Mouse (Mus musculus): ENCODE results near the gene Aff3.

Gene Aff3

GRCm38 (mm10) chr1:38249561-38249960, 415.2 kb downstream of the Aff3 start:
- in situ Hi-C loops (cut with MboI; ENCODE audit: low sequenced_read_pairs) = no loop called here

- in situ Hi-C loops (cut with MboI; ENCODE audit: low sequenced_read_pairs) = no loop called here
Measured at GRCm38 (mm10) chr1:38248027-38248426, 416.7 kb downstream of the Aff3 start.

DNA sequence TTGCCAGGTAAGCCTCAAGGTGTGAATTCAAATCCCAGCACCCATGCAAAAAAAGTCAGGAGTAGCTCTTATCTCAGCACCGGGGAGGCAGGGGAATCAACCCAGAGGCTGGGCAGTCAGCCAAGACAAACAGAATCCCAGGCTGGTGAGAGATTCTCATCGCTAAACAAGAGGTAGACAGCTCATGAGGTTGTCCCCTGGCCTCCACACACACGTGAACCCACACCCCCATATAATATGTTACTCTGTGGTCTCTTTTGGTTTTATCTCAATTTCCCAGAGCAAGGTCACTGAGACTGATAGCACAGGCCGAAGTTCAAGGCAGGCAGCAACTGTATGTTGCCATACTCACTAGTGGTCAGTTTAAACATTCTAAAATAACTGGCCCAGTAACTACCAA, 422.2 kb downstream of the Aff3 start:
- in situ Hi-C loops (cut with MboI; ENCODE audit: low sequenced_read_pairs) = no loop called here

DNA sequence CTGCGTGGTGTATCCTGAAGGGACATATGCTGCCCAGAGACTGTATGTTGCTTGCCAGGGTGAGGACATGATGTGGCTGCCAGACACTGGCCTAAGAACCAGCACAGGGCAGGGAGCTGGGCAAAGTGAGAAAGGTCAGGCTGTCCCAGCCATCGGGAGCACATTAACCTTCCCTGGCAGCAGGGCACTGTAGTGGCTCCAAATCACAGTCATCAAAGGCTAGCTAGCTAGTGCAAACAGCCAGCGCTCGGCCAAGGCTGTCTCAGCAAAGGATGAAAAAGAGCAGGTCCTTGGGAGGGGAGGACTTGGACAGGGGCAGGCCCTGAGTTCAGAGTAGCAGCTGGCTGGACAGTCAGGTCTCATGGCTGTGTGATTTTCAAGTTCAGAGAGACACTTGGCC, 423.0 kb downstream of the Aff3 start:
- in situ Hi-C loops (cut with MboI; ENCODE audit: low sequenced_read_pairs) = no loop called here

GRCm38 (mm10) chr1:38241221-38241666, 423.5 kb downstream of the Aff3 start:
- in situ Hi-C loops (cut with MboI; ENCODE audit: low sequenced_read_pairs) = no loop called here

- in situ Hi-C loops (cut with MboI; ENCODE audit: low sequenced_read_pairs) = no loop called here
Measured at GRCm38 (mm10) chr1:38240438-38241220, 424.1 kb downstream of the Aff3 start.

DNA sequence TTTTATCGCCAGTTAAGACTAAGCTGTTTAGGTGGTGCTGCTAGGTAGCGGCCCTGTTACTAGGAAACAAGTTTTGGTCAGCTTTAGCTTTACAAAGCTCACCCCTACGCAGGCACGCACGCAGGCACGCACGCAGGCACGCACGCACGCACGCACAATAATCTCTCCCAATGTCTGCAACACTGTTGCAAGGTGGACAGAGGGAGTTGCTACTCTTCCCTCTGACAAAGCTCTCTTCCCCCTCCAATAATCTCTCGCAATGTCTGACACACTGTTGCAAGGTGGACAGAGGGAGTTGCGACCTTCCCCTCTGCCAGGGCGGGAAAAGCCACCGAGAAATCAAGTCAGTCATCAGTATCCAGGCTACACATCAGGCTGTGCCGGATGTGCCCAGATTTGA, 425.2 kb downstream of the Aff3 start:
- in situ Hi-C loops (cut with MboI; ENCODE audit: low sequenced_read_pairs) = no loop called here

DNA sequence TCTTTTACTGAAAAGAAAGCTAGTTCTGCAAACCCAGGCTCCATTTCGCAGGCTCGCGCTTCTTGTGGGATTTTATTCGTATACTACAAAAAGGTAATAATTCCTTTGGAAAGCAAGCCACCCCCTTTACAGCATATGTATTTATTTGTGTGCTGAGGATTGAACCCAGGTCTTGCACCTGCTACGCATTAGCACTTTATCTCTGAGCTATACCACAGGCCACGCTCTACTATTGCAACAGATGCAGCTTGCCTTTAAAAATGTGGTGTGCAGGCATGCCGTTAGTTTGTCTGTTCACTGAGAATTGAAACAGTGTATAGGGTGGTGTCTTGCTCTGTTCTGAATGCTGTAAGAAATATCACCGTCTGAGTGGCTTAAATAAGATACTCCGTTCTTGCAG, 426.9 kb downstream of the Aff3 start:
- in situ Hi-C loops (cut with MboI; ENCODE audit: low sequenced_read_pairs) = no loop called here

DNA sequence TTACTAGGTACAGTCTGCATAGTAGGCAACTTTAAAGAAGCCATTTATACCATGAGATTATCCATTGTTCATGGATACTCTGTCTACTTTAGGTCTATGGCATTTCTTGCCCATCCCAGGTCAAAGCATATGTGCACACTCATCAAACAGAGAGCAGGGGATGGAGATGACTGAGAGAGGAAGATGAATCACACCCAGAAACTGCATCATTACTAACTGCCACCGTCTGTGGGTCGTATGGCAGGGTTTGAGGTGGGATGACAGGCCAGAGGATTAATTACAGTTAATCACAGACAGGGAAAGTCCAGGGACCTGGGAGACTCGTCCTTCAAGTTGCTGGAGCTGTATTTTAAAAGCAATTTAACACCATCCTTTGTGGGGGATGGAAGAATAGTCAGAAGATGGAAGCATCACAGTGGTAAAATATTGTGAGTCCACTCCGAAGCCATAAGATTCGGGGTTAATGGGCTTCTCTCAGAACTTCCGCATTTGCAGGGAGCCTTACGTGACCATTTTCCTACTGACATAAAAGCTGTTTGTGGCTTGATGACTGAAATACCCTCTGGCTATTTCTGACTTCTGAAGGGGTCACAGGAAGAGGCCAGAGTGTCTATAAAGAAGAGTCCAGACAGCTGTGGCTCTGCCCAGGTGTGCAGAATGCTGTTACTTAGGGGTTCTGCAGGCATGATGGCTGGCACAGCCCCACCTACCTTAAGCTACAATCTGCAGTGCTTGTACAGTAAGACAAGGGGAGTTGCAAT, 427.5 kb downstream of the Aff3 start:
- in situ Hi-C loops (cut with MboI; ENCODE audit: low sequenced_read_pairs) = no loop called here

DNA sequence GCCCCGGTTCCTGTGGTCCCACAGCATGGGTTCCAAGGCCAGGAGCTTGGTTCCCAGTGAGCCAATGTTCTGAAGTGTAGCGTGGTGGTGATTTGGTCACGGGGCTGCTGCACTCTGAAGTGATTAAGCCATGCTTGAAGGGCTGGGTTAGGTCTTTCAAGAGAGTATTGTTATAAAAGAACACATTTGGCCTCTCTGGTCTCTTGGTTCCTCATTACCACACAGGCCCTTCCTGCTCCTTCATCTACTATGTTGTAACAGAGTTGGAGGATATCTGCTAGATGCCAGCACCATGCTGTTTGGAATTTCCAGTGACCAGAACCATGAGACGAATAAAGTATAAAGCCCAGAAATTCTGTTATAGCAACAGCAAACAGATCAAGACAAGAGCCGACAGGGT, 431.6 kb downstream of the Aff3 start:
- in situ Hi-C loops (cut with MboI; ENCODE audit: low sequenced_read_pairs) = no loop called here

DNA sequence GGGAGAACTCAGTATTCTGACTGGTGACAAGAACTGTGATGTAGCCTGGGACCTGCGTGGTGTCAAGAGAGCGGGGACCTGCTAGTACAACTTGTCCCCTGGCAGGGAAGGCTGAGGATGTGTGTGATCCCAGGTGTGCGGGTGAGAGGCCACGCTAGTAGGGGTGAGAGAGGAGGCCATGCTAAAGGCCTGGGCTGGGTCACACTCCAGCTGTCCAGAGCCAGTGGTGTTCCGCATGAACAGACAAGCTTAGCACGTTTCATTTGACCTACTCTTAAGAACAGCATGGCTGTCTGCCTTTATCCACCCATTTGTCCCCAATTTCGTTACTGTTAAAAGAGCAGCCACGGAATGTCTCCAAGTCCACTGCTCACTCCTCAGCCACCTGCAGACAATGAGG, 434.7 kb downstream of the Aff3 start:
- in situ Hi-C loops (cut with MboI; ENCODE audit: low sequenced_read_pairs) = no loop called here

DNA sequence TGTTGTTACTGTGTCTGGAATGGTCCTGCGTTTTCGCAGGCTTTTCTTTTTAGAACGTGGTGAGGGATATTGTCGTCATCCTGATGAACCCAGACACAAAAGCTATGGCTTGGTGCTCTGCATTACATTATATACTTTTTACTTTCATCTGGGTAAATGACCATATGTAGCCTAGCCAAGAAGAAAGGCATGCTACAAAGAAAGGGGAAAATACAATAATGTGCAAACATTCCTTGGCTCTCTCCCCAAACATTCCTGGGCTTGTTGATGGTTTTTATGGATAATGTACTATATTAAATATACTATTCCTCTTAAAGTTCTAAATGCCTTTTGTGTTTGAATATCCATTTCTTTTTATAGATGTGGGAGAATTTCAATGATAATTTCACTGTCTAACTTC, 435.9 kb downstream of the Aff3 start:
- in situ Hi-C loops (cut with MboI; ENCODE audit: low sequenced_read_pairs) = no loop called here

- in situ Hi-C loops (cut with MboI; ENCODE audit: low sequenced_read_pairs) = no loop called here
Measured at GRCm38 (mm10) chr1:38225166-38225565, 439.6 kb downstream of the Aff3 start.

DNA sequence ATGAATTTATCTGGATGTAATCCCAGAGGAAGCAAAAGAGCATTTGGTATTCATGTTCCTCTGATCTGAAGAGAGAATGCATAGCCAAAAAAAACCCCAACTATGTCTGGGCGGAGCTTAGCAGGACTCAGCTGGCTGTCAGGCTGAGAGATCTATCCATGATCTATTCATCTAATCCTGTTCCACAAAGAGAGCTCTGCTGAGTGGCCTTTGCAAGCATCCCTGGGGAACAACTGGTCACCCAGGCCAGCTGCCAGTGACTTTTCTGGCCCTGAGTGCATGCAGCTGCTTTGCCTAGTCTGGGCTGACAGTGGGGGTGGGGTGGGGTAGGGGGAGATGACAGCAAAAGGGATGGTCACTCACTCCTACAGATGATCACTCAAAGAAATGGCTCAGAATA, 442.6 kb downstream of the Aff3 start:
- in situ Hi-C loops (cut with MboI; ENCODE audit: low sequenced_read_pairs) = no loop called here

DNA sequence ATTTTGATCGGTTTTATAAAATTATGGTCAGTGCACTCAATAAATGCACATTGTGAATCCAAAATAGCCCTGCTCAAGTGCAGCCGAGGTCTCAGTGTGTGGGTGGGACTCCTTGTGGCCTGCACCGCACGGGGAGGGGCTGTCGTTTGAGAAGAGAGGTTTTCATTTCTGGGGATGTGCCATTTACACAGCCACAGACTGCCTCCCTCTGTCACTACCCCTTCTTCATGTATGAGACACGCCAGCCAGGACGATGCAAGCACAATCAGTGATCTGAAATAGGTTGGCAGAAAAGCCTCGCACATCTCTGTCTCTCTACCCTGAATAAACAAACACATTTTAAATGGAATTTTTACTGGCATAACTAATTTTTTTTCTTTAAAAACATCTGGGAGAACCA, 443.3 kb downstream of the Aff3 start:
- in situ Hi-C loops (cut with MboI; ENCODE audit: low sequenced_read_pairs) = no loop called here

DNA sequence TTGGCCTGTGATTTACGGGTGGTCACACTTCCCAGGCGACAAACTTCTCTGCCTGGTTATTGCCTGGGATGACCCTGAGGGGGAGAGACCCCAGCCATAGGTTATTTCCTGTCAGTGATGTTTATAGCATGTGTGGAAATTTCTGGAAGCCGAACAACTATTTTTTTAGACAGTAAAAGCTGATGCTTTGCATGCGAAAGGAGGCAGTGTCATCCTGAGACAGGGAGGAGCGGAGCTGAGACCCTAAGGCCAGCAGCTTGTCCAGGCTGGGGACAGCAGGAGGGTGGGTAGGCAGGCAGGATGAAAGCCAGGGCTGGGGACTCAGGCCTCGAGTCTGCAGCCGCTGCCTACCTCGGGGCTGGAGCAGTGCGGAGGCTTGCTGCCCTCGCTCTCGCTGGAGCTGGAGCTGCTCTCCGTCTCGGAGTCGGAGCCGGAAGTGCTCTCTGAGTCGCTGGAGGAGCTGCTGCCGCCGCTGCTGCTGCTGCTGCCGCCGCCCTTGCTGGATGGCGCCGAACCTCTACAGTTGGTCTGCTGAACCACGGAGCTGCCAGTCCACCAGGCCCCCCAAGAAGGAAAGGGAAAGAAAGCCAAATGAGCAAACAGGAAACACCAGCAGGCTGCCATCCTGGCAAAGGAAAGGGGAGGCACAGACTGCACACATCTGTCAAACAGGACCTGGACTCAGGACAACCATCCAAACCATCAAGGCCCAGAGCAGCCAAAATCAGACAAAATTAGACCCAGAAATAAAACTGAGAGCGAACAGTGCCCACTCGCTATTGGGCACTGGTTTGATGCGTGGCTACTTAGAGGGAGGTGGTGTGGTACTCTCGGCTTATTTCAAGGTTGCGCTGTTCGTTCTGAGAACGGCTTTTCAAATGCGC, 446.6 kb downstream of the Aff3 start:
- in situ Hi-C loops (cut with MboI; ENCODE audit: low sequenced_read_pairs) = no loop called here

- in situ Hi-C loops (cut with MboI; ENCODE audit: low sequenced_read_pairs) = no loop called here
Measured at GRCm38 (mm10) chr1:38217098-38217497, 447.7 kb downstream of the Aff3 start.

GRCm38 (mm10) chr1:38213377-38213776, 451.4 kb downstream of the Aff3 start:
- in situ Hi-C loops (cut with MboI; ENCODE audit: low sequenced_read_pairs) = no loop called here

GRCm38 (mm10) chr1:38212386-38212785, 452.4 kb downstream of the Aff3 start:
- in situ Hi-C loops (cut with MboI; ENCODE audit: low sequenced_read_pairs) = no loop called here

DNA sequence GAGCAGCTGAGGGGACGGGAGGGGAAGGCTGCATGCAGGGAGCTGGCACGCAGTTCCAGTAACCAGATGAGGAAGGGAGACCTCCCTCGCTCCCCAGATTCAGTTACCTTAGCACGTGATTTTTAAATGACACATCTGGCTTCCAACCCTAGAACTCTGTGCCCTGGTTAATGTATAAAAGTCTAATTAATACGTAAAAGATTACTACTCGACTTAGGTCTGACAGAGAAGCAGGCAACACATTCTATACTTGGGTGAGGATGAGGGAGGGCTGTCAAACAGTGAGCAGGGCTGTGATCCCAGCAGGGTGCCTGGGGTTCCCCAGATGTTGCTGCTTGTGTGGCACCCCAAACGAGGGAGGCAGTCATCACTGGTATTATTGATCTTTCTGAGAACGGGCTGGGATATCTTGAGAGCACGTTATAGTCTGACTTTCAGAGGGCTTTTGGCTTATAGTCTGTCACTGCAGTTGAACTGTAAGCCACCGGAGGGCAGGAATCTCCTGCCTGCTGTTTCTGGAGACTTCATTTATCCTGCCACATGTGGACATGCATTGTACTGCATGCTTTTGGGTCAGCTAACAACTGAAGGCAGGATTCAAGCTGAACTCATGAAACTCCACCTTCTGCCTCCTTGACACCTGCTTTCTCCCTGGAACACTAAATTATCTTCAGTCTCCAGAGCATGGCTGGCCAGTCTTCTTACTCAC, 462.1 kb downstream of the Aff3 start:
- in situ Hi-C loops (cut with MboI; ENCODE audit: low sequenced_read_pairs) = no loop called here

GRCm38 (mm10) chr1:38201796-38202195, 463.0 kb downstream of the Aff3 start:
- in situ Hi-C loops (cut with MboI; ENCODE audit: low sequenced_read_pairs) = no loop called here
